Mouse (Mus musculus): Measurements from ENCODE around the gene Dusp12. TPM values are rescaled to one million over a fixed set of nuclear protein-coding genes. Genes with fewer than 3 reads are reported as not detected.

Gene Dusp12
- polyA plus RNA-seq, 1 experiment = 41.5 TPM

DNA sequence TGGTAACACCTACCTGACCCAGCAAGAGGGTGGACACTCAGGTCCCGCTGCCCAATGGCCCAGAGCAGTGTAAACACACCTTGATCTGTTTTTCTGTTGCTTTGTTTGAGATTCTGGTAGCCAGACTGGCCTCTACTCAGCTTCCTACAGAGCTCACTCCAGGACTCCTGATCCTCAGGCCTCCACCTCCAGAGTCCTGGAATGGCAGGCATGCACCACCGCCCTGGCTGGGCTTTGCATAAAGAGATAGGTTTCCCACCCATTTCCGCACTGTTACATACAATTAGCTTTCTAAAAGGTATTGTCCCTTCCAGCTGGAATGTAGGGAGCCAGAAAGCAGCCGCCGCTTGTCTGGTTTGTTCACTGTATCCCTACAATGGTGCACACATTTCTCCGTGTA is 13.9 kb downstream of the Dusp12 start:
- TF ChIP-seq CTCF (IDR thresholded peaks at IDR 0.05; ENCODE audit: borderline replicate concordance, extremely low read depth, insufficient read depth, insufficient read length) (no peak), POLR2A (IDR thresholded peaks at IDR 0.05; ENCODE audit: borderline replicate concordance, extremely low read depth, insufficient read depth, insufficient read length, poor library complexity, severe bottlenecking) (no peak)
- DNase-seq (ENCODE audit: low read depth) = no peak

GRCm38 (mm10) chr1:170868905-170869283 is 16.4 kb downstream of the Dusp12 start:
- DNase-seq (ENCODE audit: low read depth) = no peak
- TF ChIP-seq CTCF (IDR thresholded peaks at IDR 0.05; ENCODE audit: borderline replicate concordance, extremely low read depth, insufficient read depth, insufficient read length) (no peak), POLR2A (IDR thresholded peaks at IDR 0.05; ENCODE audit: borderline replicate concordance, extremely low read depth, insufficient read depth, insufficient read length, poor library complexity, severe bottlenecking) (no peak)

DNA sequence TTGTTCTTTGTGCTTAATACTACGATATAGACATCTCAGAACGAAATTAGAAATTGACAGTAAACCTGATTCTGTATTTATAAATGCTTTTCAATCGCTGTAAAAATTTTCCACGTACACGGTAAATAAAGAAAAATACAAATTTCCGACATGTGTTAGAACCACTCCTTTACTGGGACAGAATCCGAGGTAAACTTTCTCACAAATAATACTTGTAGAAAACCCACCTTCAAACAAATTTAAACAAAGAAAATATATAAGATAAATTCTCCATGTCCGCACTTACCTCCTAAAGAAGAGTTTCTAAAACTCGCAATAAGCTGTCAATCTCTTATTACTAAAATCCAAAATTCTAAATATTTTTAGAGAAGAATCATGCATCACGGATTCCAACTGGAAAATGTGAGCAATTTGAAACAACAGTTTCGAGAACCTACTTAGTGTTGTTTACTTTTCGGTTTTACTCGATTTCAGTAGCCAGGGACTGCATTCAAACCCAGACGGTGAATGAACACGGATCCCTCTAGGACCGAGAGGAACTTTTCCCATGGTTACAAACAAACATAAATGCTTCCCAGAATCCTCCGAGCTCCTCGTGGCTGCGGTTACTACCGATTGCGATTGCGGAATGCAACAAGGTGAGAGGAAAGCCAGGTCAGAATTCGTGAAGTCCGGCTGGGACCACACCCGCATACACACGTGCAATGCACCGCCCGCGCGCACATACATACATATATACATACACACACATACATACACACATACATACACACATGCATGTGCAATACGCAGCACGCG is 17.0 kb downstream of the Dusp12 start:
- TF ChIP-seq POLR2A (IDR thresholded peaks at IDR 0.05; ENCODE audit: borderline replicate concordance, extremely low read depth, insufficient read depth, insufficient read length, poor library complexity, severe bottlenecking) = no peak
- no peak for TF ChIP-seq CTCF (IDR thresholded peaks at IDR 0.05; ENCODE audit: borderline replicate concordance, extremely low read depth, insufficient read depth, insufficient read length)
- DNase-seq (ENCODE audit: low read depth) = peak; percentile 96

DNA sequence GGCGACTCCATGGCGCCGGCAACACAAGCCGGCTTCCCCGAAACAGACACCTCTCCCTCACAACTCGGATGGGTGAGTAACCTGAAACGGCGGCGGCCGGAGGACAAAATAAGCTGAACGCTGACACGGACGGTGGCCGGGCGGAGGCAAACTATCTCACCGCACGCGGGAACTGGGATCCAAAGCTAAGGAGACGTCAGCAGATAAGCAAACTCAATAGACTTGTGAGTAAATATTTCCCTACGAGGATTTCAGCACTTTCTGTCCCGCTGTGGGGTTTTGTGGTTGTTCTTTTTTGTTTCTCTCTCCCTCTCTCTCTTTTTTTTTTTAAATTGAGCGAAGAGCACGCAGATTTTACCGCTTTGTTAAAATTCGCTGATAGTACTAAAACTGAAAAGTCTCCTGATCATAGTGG is 17.6 kb downstream of the Dusp12 start, which contains the start of gene Atf6:
Gene Atf6 (minus strand): TSS at position 81 of the 415 bp plus-strand sequence.
- TF ChIP-seq POLR2A (IDR thresholded peaks at IDR 0.05; ENCODE audit: borderline replicate concordance, extremely low read depth, insufficient read depth, insufficient read length, poor library complexity, severe bottlenecking) (peak; percentile 52; the same call in 1 of the 2 replicates), CTCF (IDR thresholded peaks at IDR 0.05; ENCODE audit: borderline replicate concordance, extremely low read depth, insufficient read depth, insufficient read length) (no peak)
- peak; percentile 97 for DNase-seq (ENCODE audit: low read depth)

- DNase-seq (ENCODE audit: low read depth) = no peak
- TF ChIP-seq POLR2A (IDR thresholded peaks at IDR 0.05; ENCODE audit: borderline replicate concordance, extremely low read depth, insufficient read depth, insufficient read length, poor library complexity, severe bottlenecking) (no peak), CTCF (IDR thresholded peaks at IDR 0.05; ENCODE audit: borderline replicate concordance, extremely low read depth, insufficient read depth, insufficient read length) (no peak)
Measured at GRCm38 (mm10) chr1:170866992-170867690, 18.2 kb downstream of the Dusp12 start.

DNA sequence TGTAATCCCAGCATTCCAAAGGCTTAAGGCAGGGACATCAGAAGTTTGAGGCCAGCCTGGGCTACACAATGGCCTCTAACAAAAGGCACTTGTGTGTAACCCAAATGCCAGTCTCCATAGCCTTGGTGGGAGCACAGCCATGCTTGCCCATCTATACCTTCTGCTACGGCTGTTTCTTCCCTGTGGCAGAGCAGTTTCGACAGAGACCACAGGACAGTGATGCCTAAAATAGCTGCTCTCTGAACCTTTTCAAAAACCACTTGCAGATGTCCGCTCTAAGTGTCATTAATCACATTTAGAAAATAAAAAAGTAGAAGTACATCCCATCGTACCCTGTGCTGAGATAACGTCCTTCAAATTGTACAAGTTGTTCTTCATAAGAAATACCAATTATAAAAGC is 19.9 kb downstream of the Dusp12 start:
- TF ChIP-seq POLR2A (IDR thresholded peaks at IDR 0.05; ENCODE audit: borderline replicate concordance, extremely low read depth, insufficient read depth, insufficient read length, poor library complexity, severe bottlenecking) (no peak), CTCF (IDR thresholded peaks at IDR 0.05; ENCODE audit: borderline replicate concordance, extremely low read depth, insufficient read depth, insufficient read length) (no peak)
- DNase-seq (ENCODE audit: low read depth) = no peak

GRCm38 (mm10) chr1:170864754-170865153 is 20.6 kb downstream of the Dusp12 start:
- no peak for TF ChIP-seq CTCF (IDR thresholded peaks at IDR 0.05; ENCODE audit: borderline replicate concordance, extremely low read depth, insufficient read depth, insufficient read length)
- TF ChIP-seq POLR2A (IDR thresholded peaks at IDR 0.05; ENCODE audit: borderline replicate concordance, extremely low read depth, insufficient read depth, insufficient read length, poor library complexity, severe bottlenecking) = no peak
- no peak for DNase-seq (ENCODE audit: low read depth)

DNA sequence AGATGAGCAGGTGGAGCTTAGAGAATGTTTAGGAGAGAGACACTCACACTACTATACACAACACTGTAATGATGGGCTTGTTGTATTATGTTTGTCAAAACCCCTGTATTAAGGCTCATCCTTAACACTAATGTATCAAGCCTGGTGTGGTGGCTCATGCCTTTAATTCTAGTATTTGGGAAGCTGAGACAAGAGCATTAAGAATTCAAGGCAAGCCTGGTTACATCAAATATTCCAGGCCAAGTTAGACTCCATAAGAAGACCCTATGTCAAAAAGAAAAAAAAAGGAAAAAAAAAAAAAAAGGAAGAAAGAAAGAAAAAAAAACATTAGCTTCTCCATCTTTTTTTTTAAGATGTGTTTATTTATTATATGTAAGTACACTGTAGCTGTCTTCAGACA is 21.1 kb downstream of the Dusp12 start:
- no peak for DNase-seq (ENCODE audit: low read depth)
- TF ChIP-seq CTCF (IDR thresholded peaks at IDR 0.05; ENCODE audit: borderline replicate concordance, extremely low read depth, insufficient read depth, insufficient read length) (no peak), POLR2A (IDR thresholded peaks at IDR 0.05; ENCODE audit: borderline replicate concordance, extremely low read depth, insufficient read depth, insufficient read length, poor library complexity, severe bottlenecking) (no peak)

DNA sequence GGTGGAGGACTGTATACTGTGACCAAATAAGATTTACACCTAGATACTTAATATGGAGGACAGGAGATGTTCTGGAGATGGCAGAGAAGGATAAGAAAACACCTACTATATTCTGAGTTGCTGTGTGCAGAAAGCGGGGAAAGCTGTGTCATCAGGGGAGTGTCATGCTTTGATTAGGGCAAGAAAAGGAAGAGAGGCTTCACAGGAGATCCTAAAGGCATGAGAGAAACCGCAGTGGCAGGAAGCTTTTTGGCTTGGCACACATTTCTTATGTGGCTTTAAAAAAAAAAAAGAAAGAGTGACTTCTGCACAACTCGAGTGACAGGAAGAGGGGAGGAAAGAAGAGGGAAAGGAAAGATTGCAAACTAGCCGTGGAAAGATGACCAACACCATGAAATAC is 22.3 kb downstream of the Dusp12 start:
- no peak for TF ChIP-seq POLR2A (IDR thresholded peaks at IDR 0.05; ENCODE audit: borderline replicate concordance, extremely low read depth, insufficient read depth, insufficient read length, poor library complexity, severe bottlenecking)
- TF ChIP-seq CTCF (IDR thresholded peaks at IDR 0.05; ENCODE audit: borderline replicate concordance, extremely low read depth, insufficient read depth, insufficient read length) = no peak
- no peak for DNase-seq (ENCODE audit: low read depth)

DNA sequence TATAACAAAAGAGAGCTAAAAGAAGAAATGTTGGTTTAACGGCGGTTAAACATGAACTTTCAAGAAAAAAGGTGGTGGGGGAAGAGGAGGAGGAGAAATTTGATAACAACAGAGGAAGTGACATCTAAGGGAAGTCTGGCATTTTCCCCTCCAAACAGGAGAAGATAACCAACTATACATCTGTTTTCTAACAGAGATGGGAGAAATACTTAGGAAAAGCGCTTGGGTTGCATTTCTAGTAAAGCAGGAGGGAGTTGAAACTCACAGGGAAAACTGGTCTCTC is 23.0 kb downstream of the Dusp12 start:
- TF ChIP-seq CTCF (IDR thresholded peaks at IDR 0.05; ENCODE audit: borderline replicate concordance, extremely low read depth, insufficient read depth, insufficient read length) = no peak
- TF ChIP-seq POLR2A (IDR thresholded peaks at IDR 0.05; ENCODE audit: borderline replicate concordance, extremely low read depth, insufficient read depth, insufficient read length, poor library complexity, severe bottlenecking) = no peak
- no peak for DNase-seq (ENCODE audit: low read depth)

DNA sequence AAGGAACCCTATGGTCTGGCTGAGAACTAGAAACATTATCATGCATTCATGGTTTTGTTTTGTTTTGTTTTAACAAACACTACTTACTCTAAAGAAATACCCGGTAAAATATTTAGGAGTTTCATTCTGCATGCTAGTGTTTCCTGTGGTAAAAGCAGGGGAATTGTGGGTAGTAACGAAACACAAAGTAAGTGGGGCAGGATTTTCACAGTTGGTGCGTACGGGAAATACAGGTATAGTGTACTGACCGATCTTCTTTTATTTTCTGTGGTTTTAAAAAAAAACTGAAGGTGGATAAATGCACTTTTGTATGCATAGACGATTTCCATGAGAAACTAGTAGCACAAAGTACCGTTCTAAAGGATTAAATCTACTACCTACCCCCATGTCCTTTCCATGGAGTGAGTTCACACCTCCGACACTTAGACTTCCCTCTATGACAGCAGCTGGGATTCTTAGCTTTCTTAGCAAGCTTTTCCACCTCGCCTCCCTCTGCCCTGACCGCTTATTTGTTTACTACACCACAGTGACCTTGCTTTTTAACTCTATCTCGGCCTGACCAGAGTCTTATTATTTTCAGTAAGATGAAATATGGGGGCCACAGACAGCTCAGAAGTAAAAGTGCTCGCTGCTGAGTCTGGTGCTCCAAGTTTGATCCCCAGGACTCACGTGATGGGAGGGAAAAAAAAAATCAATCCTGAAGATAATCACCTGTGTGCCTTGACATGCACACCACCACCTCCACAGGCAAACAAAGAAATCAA is 23.5 kb downstream of the Dusp12 start:
- TF ChIP-seq CTCF (IDR thresholded peaks at IDR 0.05; ENCODE audit: borderline replicate concordance, extremely low read depth, insufficient read depth, insufficient read length) = no peak
- no peak for TF ChIP-seq POLR2A (IDR thresholded peaks at IDR 0.05; ENCODE audit: borderline replicate concordance, extremely low read depth, insufficient read depth, insufficient read length, poor library complexity, severe bottlenecking)

More for the DNA sequence above, 23.5 kb downstream of the Dusp12 start:
- DNase-seq (ENCODE audit: low read depth) = no peak
